11 mouse cellular contexts compared by ENCODE assay signal in the genomic region with DNA sequence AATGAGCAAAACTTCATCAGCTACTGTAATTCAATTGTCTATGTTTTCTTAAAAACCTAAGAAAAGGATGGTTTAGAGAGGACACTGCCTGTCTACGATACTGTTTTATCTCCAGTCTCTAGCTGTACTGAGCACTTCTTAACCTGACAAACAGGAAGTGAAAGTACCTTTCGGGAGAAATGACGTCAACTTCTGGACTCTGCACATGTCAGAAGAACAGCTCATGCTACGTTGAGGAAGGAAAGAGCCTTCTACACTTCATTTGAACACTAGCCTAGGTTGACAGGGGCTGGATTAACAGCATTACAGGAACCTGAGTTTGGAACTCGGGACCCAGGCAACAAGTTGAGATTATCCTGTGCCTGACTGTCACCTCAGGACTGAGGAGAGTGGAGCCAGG. TPM values are rescaled to one million over a fixed set of nuclear protein-coding genes. Genes with fewer than 3 reads are reported as not detected.
DNase-seq lines count a peak whose midpoint lies in the region; ATAC-seq and TF ChIP-seq lines count a peak whose summit lies in the region.
"Had no signal": no experiment of that assay in that cellular context is flagged by ENCODE, and none has a peak within 500 bp of the region (broad histone marks: within the 10 kb centered on the region; RNA-seq: fewer than 3 reads in every experiment).

No protein-coding gene starts in this region.

- H3K9me3 ChIP-seq in forebrain, embryonic 12.5 days, result no peaks in the 10 kb centered on the region
- H3K9me3 ChIP-seq in hindbrain, postnatal 0 days (ENCODE audit: low read length), result no peaks in the 10 kb centered on the region

- no peak overlapping the region for H3K9ac ChIP-seq in forebrain, embryonic 12.5 days
- no peak overlapping the region for H3K9ac ChIP-seq in hindbrain, postnatal 0 days (replicated peaks; ENCODE audit: low read length)

- peaks cover 44% of the 10 kb centered on the region for H3K36me3 ChIP-seq in forebrain, embryonic 12.5 days (replicated peaks)
- peaks cover 35% of the 10 kb centered on the region for H3K36me3 ChIP-seq in hindbrain, postnatal 0 days (ENCODE audit: insufficient read depth, low read length)

- H3K27me3 ChIP-seq in forebrain, embryonic 12.5 days, result no peaks in the 10 kb centered on the region
- H3K27me3 ChIP-seq in hindbrain, postnatal 0 days (ENCODE audit: insufficient read depth, low read length), result no peaks in the 10 kb centered on the region

- 90% methylated on average over 5 of the region's 5 CpGs for WGBS in forebrain, embryonic 12.5 days
- 90% methylated on average over 5 of the region's 5 CpGs for WGBS in hindbrain, postnatal 0 days

- peak; percentile 85 for ATAC-seq in inflammation-experienced regulatory T-cells, adult 6 months
- no peak for ATAC-seq in forebrain, embryonic 12.5 days (ENCODE audit: low FRiP score)
- no peak for ATAC-seq in hindbrain, postnatal 0 days
- ATAC-seq: intestine, embryonic 16.5 days had no signal

- TF ChIP-seq CTCF in hindbrain, postnatal 0 days (IDR thresholded peaks at IDR 0.05; ENCODE audit: low read depth), result no peak

- H3K4me2 ChIP-seq in forebrain, embryonic 12.5 days, result no peak overlapping the region
- H3K4me2 ChIP-seq in hindbrain, postnatal 0 days (ENCODE audit: low read depth, low read length), result no peak overlapping the region

- DNase-seq in lung, postnatal 25 days (ENCODE audit: low spot score), result peak; percentile 35
- DNase-seq in lung, postnatal 14 days, result no peak
- DNase-seq in CD8-positive naive resting alpha-beta T cell, adult 2 months (ENCODE audit: low read depth in 2 of 2, low spot score in 2 of 2), result peak; percentile 29 to 54
- peak; percentile 53 to 62 for DNase-seq in natural killer cell, adult 2 months (ENCODE audit: low spot score in 2 of 2)
- DNase-seq in hindbrain, postnatal 0 days (ENCODE audit: low spot score), result no peak
- no peak for DNase-seq in right cerebral cortex, postnatal 14 days
- DNase-seq: cerebellum, postnatal 10 days; kidney, postnatal 4 days had no signal

- H3K4me3 ChIP-seq in forebrain, embryonic 12.5 days (replicated peaks), result no peak overlapping the region
- no peak overlapping the region for H3K4me3 ChIP-seq in hindbrain, postnatal 0 days (ENCODE audit: low read length)

- no peak overlapping the region for H3K27ac ChIP-seq in forebrain, embryonic 12.5 days
- H3K27ac ChIP-seq in hindbrain, postnatal 0 days, result no peak overlapping the region

- H3K4me1 ChIP-seq in forebrain, embryonic 12.5 days, result peaks cover 20% of the 10 kb centered on the region
- H3K4me1 ChIP-seq in hindbrain, postnatal 0 days (ENCODE audit: insufficient read depth, low read length), result no peaks in the 10 kb centered on the region

RNA-seq across cellular contexts. Expression of a gene that starts 3.0 kb away (rescaled TPM):
- 10 to 100 TPM; 16.4 to 30.5 (median 17.6) TPM for polyA plus RNA-seq in inflammation-experienced regulatory T-cells, adult 6 months (2017; shearing (Covaris generic))
- polyA plus RNA-seq in forebrain, embryonic 12.5 days (2016; fragmentation: Nextera tagmentation; extraction: Ambion mirVana), result 34.0 and 36.6 TPM in 2 replicates
- total RNA-seq in hindbrain, postnatal 0 days (2014; rRNA removed), result 20.4 and 24.2 TPM in 2 replicates
- 15.3 and 15.7 TPM in 2 replicates for polyA plus RNA-seq in hindbrain, postnatal 0 days (2015; fragmentation: Nextera tagmentation; extraction: Ambion mirVana)

RNA-seq across cellular contexts. Expression of a gene that starts 38.2 kb away (rescaled TPM):
- 100 to 1,000 TPM; 128 to 236 (median 180) TPM for polyA plus RNA-seq in inflammation-experienced regulatory T-cells, adult 6 months (2017; shearing (Covaris generic))
- 165 and 167 TPM in 2 replicates for polyA plus RNA-seq in forebrain, embryonic 12.5 days (2016; fragmentation: Nextera tagmentation; extraction: Ambion mirVana)
- 246 and 254 TPM in 2 replicates for total RNA-seq in hindbrain, postnatal 0 days (2014; rRNA removed)
- 95.3 and 97.2 TPM in 2 replicates for polyA plus RNA-seq in hindbrain, postnatal 0 days (2015; fragmentation: Nextera tagmentation; extraction: Ambion mirVana)

RNA-seq across cellular contexts. Expression of a gene that starts 38.8 kb away (rescaled TPM):
- polyA plus RNA-seq in inflammation-experienced regulatory T-cells, adult 6 months (2017; shearing (Covaris generic)), result 10 to 100 TPM; 49.5 to 76.2 (median 64.5) TPM
- 118 and 124 TPM in 2 replicates for polyA plus RNA-seq in forebrain, embryonic 12.5 days (2016; fragmentation: Nextera tagmentation; extraction: Ambion mirVana)
- 40.9 and 50.2 TPM in 2 replicates for total RNA-seq in hindbrain, postnatal 0 days (2014; rRNA removed)
- polyA plus RNA-seq in hindbrain, postnatal 0 days (2015; fragmentation: Nextera tagmentation; extraction: Ambion mirVana), result 46.2 and 46.6 TPM in 2 replicates

RNA-seq across cellular contexts. Expression of a gene that starts 43.2 kb away (rescaled TPM):
- 10 to 100 TPM; 66.2 to 89.2 (median 79.6) TPM for polyA plus RNA-seq in inflammation-experienced regulatory T-cells, adult 6 months (2017; shearing (Covaris generic))
- polyA plus RNA-seq in forebrain, embryonic 12.5 days (2016; fragmentation: Nextera tagmentation; extraction: Ambion mirVana), result 76.7 and 79.5 TPM in 2 replicates
- 28.4 and 67.3 TPM in 2 replicates for total RNA-seq in hindbrain, postnatal 0 days (2014; rRNA removed)
- polyA plus RNA-seq in hindbrain, postnatal 0 days (2015; fragmentation: Nextera tagmentation; extraction: Ambion mirVana), result 88.0 and 101 TPM in 2 replicates

RNA-seq across cellular contexts. Expression of a gene that starts 43.6 kb away (rescaled TPM):
- 1 to 10 TPM in 2 of 3 experiments, under 1 TPM in 1; 0.74 to 4.1 (median 3.9) TPM for polyA plus RNA-seq in inflammation-experienced regulatory T-cells, adult 6 months (2017; shearing (Covaris generic))
- 65.4 and 71.4 TPM in 2 replicates for polyA plus RNA-seq in forebrain, embryonic 12.5 days (2016; fragmentation: Nextera tagmentation; extraction: Ambion mirVana)
- total RNA-seq in hindbrain, postnatal 0 days (2014; rRNA removed), result 65.1 and 69.5 TPM in 2 replicates
- polyA plus RNA-seq in hindbrain, postnatal 0 days (2015; fragmentation: Nextera tagmentation; extraction: Ambion mirVana), result 33.6 and 34.8 TPM in 2 replicates

Comparison
In these comparisons a context has a peak if more than half of its experiments do, and no peak if none do; other contexts are left out.
1. DNase-seq: peak in lung, postnatal 25 days (single experiment), CD8-positive naive resting alpha-beta T cell, adult 2 months (2 of 2) and natural killer cell, adult 2 months (2 of 2); none in lung, postnatal 14 days (single experiment), hindbrain, postnatal 0 days (single experiment) and right cerebral cortex, postnatal 14 days (single experiment).